Mouse (Mus musculus) heart, postnatal 36 days (tissue): ENCODE measurements at regions not wholly inside any gene's neighbourhood (a gene's known extent, or its start where the extent isn't known, plus 50 kb on each side); places are given as distances from the start of the nearest gene placed in this dataset.
A peak's percentile ranks its signal among the peaks of the same experiment; 100 is the strongest.

Experiments
- DNase-seq, 2 experiments: peaks; one replicate each; pipeline ENCODE4 v3.0.0; 2021 to 2022
- intact Hi-C: fragments of 180-260 bp; cut with DNase I; formaldehyde crosslinking; loops from one replicate; pipeline ENCODE4 v1.15.1; 2025

DNA sequence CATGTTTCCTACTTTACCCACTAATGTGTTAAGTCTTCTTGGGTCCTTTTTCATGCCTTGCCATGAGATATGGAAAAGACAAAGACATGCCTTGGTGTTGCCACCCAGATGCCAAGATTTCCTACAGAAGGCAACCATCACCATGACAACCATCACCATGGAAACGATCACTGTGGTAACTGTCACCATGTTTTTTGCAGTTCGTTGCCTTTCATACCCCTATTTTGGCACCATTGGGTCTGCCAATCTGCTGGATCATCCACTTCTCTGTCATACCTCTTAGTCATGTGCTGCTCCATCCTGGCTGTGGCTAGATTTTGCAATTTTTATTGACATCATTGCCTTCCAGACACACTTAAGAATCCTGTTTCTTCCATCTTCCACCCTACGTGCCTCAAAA, 733.7 kb upstream of the Castor2 start:
- intact Hi-C loops: no loop called here
- no peak for DNase-seq

DNA sequence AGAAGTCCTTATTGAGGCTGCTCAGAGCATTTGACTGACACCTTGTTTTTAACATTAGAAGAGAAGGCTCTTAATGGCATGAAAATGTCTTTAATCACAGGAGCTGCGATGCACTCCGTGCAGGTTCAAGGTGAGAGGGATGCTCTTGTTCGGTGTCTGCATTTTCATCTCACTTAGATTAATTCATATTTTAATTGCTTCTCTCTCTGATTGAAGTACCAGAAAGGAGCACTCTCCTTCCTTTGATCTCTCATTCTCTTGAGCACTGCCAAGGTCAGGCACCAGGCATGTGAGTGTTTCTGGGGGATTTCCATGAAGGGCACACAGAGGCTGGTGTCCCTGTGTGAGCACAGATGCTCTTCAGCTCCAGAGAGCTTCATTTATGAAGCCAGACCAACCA, 752.0 kb upstream of the Castor2 start:
- intact Hi-C loops: no loop called here
- DNase-seq: no peak

DNA sequence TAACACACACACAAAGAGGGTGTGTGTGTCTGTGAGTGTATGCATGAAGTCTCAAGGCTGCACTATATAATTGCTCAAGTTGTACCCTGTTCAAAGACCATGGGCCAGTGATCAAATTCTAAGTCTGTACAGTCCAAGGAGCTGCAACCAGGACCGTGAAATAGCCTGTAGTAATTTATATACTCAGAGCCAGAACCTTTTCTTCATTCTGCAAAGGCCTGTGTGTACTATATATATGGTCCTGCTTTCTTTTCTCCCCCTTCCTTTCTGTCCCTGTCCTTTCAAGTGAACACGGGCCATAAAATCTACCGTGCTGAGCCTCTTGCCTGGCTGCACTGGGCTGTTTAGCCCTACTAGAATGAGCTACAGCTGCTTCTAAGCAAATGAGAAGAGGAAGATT, 757.5 kb upstream of the Castor2 start:
- intact Hi-C loops: no loop called here
- no peak for DNase-seq

DNA sequence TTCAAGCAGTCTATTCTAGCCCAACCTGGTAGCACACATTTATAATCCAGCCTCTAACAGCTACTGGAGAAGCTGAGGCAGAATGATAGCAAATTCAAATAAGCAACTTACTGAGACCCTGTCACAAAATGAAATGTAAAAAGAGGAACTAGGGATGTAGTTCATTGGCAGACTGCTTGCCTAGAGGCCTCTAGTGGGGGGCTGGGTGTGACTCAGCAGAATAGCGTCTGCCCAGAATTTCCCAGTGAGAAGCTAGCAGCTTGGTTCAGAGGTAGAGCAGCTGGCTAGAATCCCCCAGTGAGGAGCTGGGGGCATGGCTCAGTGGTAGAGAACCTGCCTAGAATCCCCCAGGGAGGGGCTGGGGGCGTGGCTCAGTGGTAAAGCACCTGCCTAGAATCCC, 777.5 kb upstream of the Auts2 start:
- intact Hi-C loops: no loop called here
- no peak for DNase-seq

DNA sequence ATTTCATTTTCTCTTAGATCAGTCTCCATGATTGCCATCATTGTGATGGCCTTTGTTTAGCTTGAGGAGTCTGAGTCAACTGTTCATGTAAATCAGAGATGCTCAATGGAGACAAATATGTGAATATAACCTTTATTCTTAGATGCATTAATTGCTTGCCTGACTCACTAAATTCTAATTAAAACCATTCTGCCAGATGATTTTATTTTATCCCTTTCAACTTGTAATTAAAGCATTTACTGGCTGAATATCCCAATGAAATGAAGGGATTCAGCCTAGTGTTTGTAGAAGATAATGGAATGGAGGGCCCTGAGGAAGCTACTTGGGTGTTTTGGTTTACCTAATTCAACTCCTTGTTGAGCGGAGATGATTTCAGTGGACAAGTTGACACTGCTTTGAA, 777.1 kb upstream of the Auts2 start:
- DNase-seq: no peak
- intact Hi-C loops: no loop called here

DNA sequence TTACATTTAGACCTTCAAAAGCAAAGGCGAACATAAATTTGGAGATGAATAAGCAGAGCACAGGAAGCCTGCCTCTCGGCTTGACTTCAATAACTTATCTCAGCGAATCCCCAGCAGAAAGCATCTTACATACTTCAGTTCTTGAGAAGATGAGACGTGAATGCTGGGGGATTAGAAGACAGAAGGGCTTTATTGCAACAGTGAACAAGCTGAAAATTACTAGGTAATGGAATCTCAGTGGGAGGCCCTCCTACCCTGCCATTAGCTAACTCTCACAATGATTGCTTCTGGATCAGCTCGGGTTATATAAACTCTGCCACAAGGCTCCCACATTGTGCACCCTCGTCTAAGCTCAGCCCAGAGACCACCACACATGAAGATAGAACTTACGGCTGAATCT, 770.9 kb upstream of the Auts2 start:
- no peak for DNase-seq
- intact Hi-C loops: no loop called here

DNA sequence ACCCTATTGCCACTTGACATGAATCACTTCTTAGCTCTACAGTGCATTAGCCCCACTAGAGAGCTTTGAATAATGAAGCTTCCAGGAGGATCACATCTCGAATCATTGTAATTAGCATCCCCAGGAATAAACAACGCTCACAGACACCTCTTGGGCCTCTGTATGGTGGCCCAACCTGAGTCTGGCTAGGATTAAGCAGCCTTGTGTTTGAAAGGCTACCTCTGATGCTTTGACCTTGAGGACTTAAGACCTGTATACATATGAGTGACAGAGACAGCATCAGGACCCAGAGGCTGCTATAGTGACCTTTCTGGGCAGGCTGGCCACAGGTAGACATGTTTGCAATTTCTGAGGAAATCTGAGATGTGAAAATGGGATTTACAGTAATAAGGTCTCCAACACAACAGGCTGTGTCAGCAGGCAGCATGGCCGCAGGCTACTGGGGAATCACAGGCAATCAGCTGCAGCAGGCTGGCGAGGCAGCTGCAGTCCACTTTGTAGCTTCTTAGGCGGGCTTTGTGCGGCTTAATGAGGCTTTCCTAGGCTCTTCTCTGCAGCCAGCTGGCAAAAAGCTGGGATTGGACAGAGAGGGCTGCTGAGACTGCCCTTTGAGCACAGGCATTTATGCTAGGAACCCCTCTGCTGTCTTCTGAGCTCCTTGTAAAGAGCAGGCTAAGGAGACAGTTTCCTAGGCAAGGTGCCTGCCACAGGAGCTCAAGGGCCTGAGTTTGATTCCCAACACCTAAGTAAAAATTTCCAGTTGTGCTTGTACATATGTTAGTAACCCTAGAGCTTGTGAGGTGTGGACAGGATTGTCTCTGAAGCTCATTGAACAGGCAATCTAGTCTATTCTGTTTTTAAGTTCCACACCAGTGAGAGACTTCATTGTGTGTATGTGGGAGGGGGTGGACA, 768.1 kb upstream of the Auts2 start:
- no peak for DNase-seq
- intact Hi-C loops: no loop called here

DNA sequence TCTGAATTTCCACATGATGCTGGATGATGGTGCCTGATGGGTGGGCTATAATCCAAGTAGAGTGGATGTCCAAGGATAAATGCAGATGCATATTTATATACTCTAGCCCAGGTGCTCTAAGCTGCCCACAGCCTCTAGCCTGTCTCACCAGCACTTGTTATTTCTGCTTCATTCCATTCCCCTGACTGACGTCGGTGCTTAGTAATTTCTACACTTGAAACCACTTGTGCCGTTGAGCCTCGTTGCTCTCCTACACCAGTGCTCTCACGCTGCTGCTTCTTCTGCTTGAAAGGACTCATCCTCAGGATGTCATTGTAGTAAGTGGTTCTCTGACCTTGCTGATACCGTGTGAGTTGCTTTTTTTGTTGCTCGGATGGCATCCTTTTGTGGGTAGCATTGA, 724.7 kb upstream of the Auts2 start:
- no peak for DNase-seq
- intact Hi-C loops: no loop called here

DNA sequence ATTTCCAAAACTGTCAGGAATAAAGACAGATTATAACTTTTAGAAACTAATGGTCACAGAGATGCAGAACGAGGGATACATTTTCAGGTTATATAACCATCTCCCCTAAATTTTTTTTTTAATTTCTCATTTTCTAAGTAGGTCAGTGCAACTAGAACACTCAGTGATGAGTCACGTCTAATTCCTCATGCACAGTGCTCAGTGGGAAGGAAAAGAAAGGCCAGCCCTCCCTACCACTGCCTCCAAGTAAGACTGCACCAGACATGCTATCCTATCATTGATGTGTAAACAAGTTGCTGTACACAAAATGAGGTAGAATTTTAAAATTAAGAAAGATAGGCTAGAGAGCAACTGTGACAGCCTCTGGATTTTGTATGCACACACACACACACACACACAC, 724.2 kb upstream of the Auts2 start:
- DNase-seq: no peak
- intact Hi-C loops: no loop called here

DNA sequence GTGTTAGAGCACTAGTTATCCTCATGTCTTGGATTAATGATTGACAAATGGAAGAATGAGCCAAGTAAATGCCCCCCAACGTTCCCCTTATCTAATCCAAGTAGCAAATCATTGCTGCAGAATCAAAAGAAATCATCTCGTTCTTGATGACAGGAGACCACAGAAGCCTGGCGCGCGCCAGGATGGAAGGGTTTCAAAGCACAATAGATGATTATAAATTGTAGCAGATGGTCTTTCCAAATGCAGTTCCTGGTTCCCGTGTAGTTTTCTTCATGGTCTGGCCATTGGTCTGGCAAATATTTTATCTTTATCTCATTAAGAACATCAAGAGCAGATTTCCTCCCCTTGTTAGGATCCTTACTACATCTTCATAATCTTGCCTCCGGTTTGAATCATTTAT, 721.8 kb upstream of the Auts2 start:
- intact Hi-C loops: no loop called here
- no peak for DNase-seq

DNA sequence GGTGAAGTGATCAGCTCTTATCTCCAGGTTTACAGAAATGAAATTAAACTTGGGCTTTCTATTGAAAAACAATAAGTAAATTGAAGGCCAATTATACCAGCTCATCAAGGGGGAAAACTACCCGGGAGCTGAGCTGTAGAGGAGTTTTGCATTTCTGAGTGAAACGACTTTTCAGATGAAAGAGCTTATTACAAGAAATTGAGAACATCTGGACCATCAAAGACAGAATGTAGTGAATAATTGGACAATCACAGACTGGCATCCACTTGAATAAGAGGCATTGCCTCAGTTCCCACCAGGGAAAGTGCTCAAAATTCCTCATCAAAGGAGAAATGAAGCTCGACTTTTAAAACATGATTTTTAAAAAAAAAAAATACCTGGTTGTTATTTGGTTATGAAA, 675.7 kb upstream of the Auts2 start:
- intact Hi-C loops: no loop called here
- no peak for DNase-seq

DNA sequence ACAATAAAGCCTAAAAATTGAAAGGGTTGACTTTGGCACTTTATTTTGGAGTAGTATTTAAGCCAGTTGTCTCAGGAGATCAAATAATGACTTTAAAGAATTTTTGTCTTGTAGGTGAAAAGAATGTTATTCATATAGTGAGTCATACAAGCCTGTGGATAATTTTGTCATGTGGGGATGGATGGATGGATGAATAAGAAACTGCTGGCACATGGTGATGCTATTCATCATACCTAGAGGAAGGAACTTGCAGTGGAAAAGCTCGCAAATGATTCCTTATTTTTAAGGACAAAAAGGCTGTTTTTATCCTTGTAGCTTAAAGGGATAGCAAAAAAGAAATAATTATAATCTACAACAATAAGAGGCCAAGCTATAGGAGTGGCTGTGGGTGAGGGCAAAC, 655.4 kb upstream of the Auts2 start:
- intact Hi-C loops: no loop called here
- no peak for DNase-seq

DNA sequence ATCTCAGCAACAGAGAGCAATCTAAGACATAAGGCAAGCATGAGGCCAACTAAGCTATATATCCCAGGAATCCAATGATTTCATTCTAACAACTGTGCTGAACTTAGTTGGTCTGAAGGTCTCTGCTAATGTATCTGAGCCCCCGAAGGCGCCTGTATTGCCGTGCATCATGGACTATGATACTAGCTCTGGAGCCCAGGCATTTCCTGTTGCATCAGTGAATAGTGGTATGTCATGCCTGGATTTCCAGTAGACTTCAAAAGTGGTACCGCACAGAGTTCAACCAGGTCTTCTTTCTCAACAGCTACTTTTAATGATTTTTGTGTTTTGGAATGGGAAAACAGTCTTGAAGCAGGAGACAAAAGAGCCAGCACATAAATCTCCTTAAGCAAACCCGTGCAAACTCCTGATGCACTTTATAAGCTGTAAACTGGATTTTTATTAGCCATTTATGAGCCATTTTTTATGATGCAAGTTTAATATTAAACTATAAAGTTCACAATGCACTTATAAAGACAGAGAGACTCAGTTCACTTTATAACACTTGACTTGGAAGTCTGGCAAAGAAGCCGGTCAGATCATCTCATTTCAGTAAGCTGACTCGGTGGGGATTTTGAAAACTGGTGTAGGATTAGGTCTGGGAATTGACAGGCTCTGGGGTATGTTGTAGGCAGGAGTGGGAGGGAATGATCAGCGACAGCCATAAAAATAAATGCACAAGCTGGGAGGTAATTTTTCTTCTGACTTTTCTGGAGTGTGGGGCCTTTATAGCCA, 646.8 kb upstream of the Auts2 start:
- intact Hi-C loops: no loop called here
- DNase-seq: no peak

DNA sequence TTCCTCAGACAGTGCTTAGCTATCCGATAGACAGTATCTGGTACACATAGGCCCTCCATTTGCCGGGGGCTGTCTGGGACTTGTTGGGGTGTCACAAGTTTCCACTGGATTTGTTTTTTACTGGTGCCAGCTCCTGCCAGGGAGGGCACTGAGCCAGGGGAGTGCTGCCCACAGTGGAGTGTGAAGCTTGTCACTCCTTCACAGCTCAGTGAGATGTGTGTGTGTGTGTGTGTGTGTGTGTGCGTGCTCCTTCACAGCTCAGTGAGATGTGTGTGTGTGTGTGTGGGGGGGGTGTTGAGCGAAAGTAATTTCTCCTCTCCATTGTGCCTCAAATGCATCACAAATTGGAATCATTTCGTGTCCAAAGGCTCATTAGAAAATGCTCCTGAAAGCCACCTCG, 632.5 kb upstream of the Auts2 start:
- intact Hi-C loops: no loop called here
- no peak for DNase-seq

DNA sequence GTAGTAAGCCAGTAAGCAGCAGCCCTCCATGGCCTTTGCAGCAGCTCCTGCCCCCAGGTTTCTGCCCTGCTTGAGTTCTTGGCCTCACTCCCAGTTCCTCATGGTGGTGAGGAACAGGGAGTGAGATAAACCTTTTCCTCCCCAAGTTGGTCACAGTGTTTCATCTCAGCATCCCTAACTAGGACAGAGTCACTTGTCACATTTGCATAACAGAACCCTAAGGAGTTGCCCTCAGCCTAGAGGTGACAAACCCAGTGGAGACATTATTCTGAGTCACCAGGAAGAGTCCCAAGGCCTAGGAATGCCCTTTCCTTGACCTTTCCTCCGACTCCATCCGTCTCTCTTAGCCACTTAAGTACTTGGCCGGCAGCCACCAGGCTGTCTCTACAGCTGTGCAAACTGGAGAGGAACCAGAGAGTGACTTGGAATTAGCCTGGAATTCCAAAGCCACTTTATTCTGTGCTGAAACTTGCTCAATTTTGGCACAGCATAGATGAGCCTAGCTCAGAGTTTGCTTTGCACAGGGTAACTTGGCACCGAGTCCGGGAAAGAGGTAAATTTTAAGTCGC, 630.1 kb upstream of the Auts2 start:
- intact Hi-C loops: no loop called here
- peak; percentile 72 to 75 for DNase-seq

DNA sequence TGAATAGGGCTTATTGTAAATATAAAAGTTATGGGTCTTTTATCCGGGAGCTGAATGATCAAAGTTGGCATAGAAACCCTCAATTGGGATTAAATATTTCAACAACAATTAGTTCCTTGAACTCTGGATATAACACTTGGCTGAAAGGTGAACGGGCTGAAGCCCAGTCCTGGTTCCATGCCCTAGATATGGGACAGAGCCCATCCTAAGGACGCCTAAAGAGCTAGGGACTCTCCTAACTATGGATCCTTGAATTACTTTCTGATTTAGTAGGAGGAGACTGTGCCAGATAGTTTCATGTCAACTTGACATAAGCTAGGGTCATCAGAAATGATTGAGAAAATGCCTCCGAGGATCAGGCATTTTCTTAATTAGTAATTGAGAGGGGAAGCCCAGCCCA, 629.5 kb upstream of the Auts2 start:
- no peak for DNase-seq
- intact Hi-C loops: no loop called here

DNA sequence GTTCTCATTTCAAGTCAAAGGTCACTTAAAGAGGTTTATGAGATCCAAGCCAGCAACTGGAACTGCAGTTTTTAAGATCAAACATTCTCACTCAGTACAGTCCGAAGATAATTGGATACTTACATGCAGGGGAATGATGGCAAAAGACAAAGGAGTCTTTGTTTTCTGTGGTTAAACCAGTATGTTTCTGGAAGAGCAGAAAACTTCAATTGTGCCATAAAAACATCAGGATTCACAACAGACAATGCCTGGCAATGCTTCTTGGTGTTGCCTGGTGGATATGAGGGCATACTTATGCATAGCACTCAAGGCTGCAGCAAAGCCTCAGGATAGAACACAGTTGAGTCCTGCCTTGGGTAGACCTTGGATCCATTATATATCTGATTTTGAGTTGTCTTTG, 628.1 kb upstream of the Auts2 start:
- intact Hi-C loops: no loop called here

DNA sequence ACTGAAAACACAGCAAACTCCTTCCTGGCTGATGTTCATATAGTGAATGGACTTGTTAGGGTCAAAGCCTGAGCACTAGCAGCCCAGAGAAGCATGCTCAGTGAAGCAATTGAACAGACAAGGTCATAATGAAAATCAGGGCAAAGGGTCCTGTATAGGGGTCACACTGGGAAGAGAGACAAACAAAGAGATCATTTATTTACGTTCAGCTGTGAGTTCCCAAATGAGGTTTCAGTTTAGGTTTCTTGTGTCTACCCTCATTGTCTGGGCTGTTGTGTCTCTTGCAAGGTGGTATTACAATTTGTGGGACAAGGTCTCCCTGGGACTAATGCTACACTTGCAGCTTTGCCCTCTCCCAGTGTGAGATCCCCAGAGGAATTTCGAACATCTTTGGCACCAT, 624.4 kb upstream of the Auts2 start:
- no peak for DNase-seq
- intact Hi-C loops: no loop called here

More for the DNA sequence above, 628.1 kb upstream of the Auts2 start:
- DNase-seq: no peak

DNA sequence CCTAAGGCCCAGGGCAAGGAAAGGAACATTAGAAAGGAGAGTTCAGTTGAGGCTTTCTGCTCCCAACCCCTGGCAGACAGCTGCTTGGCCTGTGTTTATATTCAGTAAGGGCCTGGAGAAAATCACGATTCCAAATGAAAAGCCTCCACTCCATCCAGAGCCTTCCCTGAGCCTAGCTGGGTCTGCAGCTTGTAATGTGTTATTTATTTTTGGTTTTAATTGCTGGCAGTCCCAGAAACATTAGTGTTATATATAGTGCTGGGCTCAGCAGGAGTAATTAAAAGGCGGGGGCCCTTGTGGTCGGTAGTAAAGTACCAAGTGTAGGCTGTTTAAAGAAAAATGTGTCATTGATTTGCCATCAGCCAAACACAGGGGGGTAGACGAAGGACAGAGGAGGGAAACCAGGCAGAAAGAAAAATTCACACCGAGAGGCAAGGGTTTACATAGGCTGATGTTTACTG, 623.9 kb upstream of the Auts2 start:
- no peak for DNase-seq
- intact Hi-C loops: no loop called here

DNA sequence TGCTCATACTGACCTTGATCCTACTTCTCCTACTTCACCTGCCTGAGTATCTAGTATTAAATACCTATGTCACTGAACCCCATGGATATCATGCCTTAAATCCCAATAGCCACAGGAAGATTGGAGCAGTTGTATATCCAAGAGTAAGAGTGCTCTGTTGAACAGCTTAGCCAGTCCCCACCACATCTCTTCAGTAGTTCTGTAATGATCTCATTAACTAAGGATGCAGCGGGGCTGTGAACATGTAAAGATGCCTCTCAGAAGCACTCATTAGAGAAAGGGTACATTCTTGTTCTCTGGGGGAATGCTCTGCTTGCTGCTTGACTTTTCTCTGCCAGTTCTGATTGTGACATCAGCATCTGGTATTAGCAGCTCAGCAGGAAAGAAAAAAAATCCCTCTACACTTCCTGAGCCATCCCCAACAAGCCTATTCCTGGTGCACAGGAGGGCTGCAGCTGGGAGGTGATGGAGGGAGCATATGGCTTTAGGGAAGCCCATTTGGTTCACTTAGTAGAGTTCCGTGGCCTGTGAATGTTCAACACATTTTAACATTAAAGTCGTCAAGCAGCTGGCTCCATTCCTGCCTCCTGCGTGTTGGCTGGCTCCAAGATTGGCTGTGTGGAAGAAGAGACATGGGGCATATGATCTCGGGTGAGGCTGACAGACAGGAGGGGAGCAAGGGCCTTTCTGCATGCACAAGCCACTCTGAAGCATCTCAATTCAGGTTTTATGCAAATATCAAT, 613.1 kb upstream of the Auts2 start:
- DNase-seq: no peak
- intact Hi-C loops: no loop called here

DNA sequence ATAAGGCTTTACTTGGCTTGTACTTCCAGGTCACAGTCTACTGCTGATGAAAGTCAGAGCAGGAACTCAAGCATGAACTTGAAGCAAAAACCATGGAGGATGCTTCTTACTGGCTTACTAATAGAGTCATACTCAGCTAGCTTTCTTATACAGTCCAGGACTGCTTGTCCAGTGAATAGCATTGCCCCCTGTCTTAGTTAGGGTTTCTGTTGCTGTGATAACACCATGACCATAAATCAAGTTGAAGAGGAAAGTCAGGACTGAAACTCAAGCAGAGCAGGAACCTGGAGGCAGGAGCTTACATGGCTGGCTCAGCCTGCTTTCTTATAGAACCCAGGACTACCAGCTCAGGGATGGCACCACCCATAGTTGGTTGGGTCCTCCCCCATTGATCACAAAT, 602.9 kb upstream of the Auts2 start:
- intact Hi-C loops: no loop called here
- no peak for DNase-seq
